Mouse (Mus musculus) cerebellum, postnatal 10 days (tissue): ENCODE data around the gene Mier3.
"Not testable (repeated sequence)": the region's sequence is repeated elsewhere in the genome, so short reads cannot be mapped to it uniquely, and the experiment has no call there.

ENCODE experiments used
- DNase-seq, 2 experiments: peaks; one replicate each; pipeline ENCODE4 v3.0.0; 2021; ENCODE audit warnings: mixed read lengths in 2 of 2

The Mier3 gene

DNA sequence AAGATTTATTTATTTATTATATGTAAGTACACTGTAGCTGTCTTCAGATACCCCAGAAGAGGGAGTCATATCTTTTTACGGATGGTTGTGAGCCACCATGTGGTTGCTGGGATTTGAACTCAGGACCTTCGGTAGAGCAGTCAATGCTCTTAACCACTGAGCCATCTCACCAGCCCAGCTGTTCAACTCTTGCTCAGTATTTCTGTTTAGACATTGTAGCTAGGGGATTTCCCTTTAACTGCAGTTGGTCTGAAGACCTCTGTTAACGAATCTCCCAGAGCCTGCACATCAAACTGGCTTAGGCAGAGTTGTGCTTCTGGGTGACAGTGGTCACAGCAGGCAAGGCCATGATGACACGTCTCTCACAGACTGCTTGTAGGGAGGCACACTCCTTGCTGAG lies 23.2 kb downstream of the Mier3 start:
- DNase-seq = not testable (repeated sequence)

DNA sequence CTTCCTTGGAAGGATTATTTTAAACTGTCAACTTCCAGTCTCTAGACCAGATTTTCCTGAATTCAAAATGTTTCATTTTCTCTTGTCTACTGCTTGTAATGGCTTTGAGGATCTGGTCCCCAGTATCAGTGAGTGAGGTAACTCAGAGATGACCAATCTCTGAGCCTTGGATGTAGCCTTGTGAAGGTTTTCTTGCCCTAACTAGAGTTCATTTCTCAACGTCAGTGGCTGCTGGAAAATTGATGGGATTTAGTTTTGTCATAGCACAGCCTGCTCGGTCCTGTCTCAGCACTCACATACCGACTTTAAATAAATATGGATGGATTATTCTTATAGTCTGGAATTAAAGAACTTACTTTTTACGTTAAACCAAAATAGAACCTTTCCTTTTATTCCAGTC lies 29.8 kb downstream of the Mier3 start:
- DNase-seq = no peak

DNA sequence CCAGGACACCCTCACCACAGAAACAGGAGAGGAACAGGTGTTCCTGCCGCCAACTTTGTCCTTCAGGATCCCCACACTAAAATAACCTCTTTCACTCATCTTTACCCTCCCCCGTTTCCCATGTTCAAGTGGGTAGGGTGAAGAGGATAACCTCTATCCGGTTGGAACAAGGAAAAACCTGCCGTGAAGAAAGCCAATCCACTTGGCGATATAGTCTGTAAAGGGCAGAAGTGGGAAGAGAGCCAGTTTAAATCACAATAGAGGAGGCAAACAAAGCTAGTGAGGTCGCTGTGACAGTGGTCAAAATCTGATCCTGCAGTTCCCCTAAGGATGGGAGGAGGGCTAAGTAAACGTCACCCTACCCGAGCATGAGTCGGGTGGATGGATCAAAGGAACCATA lies 38.9 kb downstream of the Mier3 start:
- no peak for DNase-seq

DNA sequence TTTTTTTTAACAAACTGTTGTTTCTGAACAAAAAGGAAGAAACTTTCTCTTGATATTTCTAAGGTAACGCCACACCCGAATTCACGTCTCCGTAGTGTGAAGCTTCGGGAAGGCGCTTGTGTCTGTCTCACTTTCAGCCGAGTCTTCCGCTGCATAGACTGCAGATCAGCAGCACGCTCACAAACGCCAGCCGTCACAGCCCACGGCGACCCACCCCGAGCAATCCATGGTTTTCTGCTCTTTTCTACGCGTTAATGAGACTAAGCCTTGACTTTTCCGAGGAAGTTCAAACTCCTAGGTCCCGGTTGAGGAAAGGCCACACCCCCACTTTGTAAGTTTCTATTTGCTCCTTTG lies 44.0 kb downstream of the Mier3 start:
- no peak for DNase-seq

DNA sequence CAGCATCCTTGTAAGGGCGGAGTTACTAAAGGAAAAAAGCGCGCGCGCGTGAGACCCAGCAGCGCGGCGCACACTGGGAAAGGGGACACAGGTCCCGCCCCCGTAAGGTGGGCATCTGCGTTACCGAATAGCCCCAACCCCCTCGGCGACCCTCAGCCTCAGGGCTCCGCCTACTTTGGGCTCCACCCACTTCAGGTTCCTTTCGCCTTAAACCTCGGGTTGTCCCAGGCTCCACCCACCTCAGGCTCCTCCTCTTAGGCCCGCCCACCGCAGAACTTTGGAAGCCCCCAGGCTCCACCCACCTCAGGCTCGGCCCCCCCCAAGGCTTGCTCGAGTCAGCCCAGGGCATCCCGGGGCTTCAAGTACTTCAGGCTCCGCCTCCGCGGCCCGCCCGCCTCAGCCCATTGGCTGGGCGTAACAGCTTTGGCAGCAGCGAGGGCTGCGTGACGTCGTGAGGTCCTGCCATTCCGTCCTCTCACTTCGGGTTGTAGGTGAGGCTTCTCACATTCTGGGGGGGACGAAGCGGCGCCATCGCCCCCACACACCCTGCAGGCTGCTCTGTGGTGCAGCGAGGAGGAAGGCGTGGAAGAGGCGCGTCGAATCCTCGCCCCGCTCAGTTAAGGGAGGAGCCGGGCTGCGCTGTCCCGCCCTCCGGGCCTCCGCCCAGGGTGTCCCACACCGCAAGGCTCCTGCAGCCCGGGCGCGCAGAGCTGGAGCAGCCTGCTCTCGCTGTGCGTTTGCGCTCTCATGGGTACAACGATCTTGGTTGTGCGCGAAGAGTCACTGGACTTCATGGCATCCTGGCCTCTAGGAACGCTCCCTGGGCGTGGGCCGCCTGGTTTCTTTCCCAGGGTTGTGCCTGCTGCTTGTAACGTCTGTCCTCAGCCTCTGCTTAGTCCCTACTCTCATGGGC lies 44.6 kb downstream of the Mier3 start:
- peak; percentile 98 to 99 for DNase-seq

DNA sequence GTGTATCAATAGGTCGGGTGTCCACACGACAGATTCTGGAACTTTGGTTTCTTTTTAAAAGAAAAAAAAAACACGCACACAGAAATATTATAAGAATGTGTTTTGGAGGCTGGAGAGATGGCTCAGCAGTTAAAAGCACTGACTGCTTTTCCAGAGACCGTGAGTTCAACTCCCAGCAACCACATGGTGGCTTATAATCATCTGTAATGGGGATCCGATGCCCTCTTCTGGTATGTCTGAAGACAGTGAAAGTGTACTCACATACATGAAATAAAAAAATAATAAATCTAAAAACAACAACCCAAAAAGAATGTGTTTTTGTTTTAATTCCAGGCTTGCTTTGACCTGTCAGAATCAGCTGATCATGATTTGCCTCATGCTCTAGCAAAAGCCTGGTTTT lies 46.1 kb downstream of the Mier3 start:
- no peak for DNase-seq

DNA sequence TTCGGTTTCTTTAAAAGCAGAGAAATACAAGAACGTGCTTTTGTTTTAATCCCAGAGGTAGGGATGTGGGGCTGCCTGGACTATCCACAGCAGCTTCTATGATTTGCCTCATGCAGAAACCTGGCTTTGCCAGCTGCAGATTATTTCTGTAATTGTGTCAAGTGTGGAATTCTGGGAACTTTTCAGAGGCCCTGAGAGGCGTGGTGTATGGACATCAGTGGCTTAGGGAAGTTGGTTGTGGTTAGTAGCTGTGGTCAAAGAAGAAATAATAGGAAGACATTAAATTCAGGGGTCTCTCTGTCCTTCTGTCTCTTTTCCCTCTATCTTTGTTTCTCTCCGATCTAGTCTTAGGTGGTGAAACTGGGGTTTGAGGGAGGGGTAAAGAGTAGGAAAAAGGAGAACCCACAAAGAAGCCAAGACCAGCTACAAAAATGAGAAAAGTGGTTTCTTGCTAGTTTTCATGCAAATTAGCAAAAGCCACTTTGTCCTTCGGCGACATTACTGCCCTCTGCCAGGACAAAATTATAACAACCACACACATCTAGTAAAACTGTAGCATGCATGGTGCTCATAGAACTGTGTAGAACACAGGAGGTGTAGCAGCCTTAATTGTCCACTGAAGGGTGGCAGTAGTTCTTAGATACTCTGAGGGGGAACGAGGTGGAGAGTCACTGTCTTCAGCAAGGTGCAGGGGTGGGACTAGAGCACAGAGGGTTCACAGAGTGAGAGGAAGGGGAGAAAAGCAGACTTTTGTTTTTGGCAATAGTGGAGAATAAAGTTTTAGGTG lies 60.6 kb downstream of the Mier3 start:
- no peak for DNase-seq

DNA sequence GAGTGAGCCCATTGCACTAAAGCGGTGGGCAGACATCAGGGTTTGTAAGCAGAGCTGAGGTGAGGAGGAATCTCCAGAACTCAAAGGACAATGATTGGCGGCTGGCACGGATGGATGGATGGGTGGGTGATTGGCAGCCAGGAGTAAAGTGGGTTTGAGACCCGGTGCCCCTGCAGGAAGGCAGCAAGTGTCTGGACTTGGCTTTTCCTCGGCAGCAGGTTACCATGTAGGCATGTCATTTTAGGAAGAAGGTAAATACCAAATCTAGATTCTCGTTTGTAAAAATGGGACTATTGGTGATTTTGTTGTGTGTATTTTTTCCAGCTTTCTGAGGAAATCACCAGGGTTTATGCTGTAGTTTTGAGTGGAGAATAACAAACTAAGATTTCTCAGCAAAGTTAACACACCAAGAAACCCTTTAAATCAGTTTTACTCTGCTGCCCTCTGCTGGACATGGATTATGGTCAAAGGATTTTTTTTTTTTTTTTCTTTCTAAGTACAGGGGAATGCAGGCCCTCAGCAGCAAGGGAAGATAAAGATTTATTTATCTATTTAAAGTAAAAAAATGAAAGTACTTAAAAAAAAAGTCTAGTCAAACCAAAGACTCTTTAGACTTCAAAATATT lies 61.3 kb downstream of the Mier3 start:
- DNase-seq = peak; percentile 84 to 91

DNA sequence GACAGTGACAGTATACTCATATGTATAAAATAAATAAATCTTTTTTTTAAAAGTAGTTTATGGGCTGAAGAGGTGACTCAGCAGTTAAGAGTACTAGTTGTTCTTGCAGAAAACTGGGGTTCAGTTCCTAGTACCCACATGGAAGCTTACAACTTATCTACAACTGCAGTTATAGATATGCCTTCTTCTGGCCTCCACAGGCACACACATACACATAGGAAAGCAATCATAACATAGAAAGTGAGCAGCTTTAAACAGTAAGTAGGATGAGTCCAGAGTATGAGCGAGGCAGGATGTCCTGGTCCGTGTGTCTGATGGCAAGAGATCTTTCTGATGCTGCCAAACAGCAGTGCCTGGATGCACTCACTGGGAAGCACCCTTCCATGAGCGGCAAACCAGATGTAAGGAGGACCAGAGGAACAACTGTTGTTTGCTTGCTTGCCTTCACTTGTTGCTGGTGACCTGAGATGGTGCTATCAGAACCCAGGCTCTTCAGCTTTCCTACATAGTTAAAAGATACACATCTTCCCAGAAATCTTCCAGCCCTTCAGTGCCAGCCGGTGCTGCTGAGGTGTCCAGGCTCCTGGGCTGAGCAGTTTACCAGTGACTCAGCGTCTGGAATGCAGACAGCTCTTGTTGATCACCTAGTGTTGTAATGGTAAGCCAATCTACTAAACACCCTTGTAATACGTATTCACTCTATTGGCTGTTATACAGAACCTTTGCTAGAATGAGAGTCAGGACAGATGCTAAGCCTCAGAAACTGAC lies 63.6 kb downstream of the Mier3 start:
- peak in 1 of 2 experiments; percentile 41 for DNase-seq

DNA sequence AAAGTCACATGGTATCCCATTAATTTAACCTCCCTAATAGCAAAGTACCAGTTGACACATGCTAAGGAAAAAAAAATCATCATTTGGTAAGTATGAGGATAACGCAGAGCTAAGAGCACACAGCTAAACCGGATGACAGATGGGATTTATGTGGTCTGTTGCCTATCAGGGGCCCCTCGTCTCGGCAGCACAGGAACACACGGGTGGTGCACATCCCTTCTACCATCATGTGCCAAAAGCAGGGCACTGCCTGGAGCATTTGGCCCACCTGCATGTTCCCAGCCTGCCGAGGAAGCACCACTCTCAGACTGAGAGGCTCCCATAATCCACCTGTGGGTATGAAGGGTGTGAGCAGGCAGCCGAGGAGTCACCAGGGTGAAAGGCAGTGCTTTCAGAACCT lies 64.4 kb downstream of the Mier3 start:
- peak; percentile 76 to 86 for DNase-seq

DNA sequence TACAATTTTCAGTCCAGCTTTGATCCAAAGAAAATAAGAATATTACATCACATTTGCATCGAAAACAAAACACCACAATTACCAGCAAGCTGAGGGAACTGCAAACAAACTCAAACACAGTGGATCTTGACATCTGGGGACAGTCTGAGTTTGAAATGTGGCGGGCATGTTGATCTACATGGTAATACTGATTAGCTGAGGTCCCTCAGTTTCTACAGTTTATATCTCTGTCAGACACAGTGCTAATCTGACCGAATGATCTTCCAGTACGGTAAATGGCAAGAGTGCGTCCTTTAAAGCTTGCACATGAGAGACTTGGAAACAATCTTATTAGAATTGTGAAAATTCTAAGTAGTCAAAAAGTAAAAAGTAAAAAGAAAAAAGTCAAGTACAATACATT lies 66.1 kb downstream of the Mier3 start:
- DNase-seq = no peak

DNA sequence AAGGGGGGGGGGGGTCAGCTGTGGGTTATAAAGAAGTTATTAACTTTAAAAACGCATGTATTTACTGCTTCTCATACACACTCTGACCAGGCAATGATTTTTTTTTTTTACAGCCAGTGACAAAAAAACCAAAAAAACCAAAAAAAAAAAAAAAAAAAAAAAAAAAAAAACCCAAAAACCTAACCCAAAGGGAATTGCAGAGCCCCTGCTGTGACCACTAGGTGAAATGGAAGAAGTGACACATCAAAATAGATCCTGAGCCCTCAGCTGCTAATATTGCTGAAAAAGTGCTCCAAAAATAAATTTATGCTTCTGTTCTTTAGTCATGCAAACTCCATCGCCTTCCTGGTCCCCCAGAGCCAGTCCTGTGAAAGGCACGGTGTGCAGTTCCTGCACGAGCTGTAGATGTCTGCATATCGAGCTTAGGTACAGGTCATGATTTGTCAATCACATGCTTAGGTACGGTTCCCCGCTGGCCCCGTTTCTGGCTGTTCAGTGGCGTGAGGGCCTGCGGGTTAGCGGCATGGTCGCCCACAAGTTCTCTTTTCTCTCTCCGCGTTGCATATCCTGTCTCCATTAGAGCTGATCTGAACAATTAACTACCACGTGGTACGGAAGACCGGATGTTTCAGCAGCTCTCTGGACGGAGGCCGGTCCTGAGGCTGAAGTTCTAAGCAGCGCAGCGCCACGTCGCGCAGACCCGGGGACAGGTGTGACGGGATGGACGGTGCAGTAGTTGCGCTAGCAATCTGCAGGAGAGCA lies 67.7 kb downstream of the Mier3 start:
- peak in 1 of 2 experiments; percentile 28 for DNase-seq

DNA sequence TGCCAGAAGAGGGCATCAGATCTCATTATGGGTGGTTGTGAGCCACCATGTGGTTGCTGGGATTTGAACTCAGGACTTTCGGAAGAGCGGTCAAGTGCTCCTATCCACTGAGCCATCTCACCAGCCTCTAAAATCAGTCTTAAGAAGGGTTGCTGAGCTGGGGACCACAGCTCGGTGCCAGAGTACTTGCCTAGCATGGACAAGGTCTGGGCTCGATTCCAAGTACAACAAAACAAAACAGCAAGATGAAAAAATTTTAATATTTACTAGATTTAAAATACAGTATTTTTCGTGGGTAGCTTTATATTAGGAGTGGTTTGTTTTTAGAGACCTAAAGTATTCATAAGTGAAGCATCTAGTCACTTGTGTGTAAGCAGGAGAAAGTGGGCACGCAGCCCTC lies 72.5 kb downstream of the Mier3 start:
- DNase-seq = peak in 1 of 2 experiments; percentile 12

DNA sequence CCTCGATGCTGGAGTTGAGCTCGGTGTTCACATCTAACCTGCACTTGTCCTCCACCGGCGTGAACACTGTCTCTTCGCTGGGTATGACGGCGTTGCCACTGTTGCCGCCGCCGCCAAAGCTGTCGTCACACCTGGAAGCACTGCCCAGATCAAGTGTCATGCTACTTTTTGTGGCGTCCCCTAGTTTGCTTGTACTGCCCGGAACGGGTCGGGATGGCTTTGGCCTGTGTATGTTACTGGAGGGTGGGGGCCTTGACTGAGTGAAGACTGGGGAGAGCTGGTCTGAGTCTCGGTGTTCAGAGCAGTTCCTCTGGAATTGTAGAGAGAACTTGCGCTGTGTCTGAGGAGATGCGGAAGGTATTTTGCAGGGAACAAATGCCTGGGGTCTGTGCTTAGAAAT lies 74.6 kb downstream of the Mier3 start:
- DNase-seq = peak in 1 of 2 experiments; percentile 1

DNA sequence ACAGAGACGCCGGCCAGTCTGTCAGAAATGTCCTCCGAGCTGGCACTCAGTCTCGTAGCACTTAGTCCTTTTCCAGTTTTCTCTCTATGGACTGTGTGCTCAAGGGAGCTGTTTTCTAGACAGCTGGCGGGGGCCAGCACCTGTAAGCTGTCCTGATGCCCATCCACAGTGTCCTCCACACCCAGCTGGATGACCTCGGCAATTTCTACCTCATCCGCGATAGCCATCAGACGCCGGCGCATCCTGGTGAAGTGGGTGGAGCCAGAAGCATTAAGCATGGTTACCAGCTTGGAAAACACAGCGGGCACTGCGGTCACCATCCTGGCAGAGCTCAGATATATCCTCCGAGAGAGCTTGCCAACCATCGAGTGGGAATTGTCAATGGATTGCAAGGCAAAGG lies 75.2 kb downstream of the Mier3 start:
- peak in 1 of 2 experiments; percentile 10 for DNase-seq

DNA sequence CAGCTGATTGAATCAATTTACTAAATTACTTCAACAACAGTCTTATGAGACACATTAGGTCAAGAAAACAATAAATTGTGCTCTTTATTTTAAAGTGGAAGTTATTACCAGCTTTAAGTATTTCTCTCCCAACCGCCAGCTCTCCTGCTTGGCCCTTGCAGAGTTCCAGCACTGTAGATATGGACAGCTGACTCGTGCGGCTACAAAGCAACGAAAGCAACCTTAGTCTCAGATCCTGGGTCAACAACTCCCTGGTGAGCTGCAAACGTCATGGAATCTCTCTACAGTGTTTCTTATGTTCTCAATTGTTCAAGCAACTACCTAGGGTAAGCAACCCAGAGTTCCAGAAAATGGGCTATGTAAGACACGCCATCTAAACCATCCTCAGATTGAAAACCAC lies 76.2 kb downstream of the Mier3 start:
- no peak for DNase-seq

DNA sequence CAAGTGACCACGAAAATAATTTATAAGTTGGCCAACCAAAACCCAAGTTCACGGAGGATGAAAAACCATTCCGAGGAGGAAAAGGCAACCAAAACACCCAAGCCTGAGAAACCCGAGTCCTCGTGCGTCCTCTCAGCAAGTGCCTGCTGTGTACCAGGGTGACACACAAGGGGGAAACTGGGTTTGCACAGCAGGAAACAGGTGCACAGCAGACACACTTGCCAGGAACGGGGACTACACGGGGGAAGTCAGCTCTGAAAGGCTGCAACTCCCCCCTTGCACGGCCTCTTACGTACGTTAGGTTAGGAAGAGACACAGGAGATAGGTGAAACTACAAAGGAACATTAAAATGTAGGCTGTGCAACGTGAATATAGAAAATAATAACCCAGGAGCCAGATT lies 81.7 kb downstream of the Mier3 start:
- no peak for DNase-seq
